Mouse (Mus musculus) intestine, postnatal 0 days (tissue): Measurements from ENCODE around the gene Elmo1. TPM values are rescaled to one million over a fixed set of nuclear protein-coding genes. Genes with fewer than 3 reads are reported as not detected.
A peak's percentile ranks its signal among the peaks of the same experiment; 100 is the strongest.

Experiments used
- ATAC-seq: fragments of 200-750 bp; cut with Nextera tagmentation; 2 replicates; pipeline ENCODE4 v1.8.0; 2017; ENCODE audit warnings: mild to moderate bottlenecking, moderate TSS enrichment, moderate library complexity
- H3K27ac ChIP-seq: fragments of 300-500 bp; sonication (generic); 2 replicates; pipeline ENCODE4 v1.5.1; 2014; ENCODE audit warnings: mild to moderate bottlenecking, low read depth, low read length, moderate library complexity
- H3K27me3 ChIP-seq: fragments of 300-500 bp; sonication (generic); replicated peaks from 2 replicates; pipeline ENCODE4 v1.6.1; 2014; ENCODE audit warnings: low read length, mixed read lengths; ENCODE audit not compliant: control insufficient read depth, insufficient read depth
- H3K36me3 ChIP-seq: fragments of 300-500 bp; sonication (generic); 2 replicates; pipeline ENCODE4 v1.6.1; 2014; ENCODE audit warnings: mild to moderate bottlenecking, moderate library complexity; ENCODE audit not compliant: control insufficient read depth, insufficient read depth
- H3K4me1 ChIP-seq: fragments of 300-500 bp; sonication (generic); replicated peaks from 2 replicates; pipeline ENCODE4 v1.6.1; 2014; ENCODE audit warnings: antibody characterized with exemption, low read length, mixed read lengths; ENCODE audit not compliant: control insufficient read depth, insufficient read depth
- H3K4me2 ChIP-seq: fragments of 300-500 bp; sonication (generic); replicated peaks from 2 replicates; pipeline ENCODE4 v1.6.1; 2014; ENCODE audit warnings: low read depth, mild to moderate bottlenecking, moderate library complexity
- H3K4me3 ChIP-seq: fragments of 300-500 bp; sonication (generic); 2 replicates; pipeline ENCODE4 v1.5.1; 2014; ENCODE audit warnings: low read depth, low read length
- H3K9ac ChIP-seq: fragments of 300-500 bp; sonication (generic); 2 replicates; pipeline ENCODE4 v1.6.1; 2014; ENCODE audit warnings: mild to moderate bottlenecking, low read depth, low read length
- H3K9me3 ChIP-seq: fragments of 300-500 bp; sonication (generic); 2 replicates; pipeline ENCODE4 v1.6.1; 2016; ENCODE audit warnings: mixed run types; ENCODE audit not compliant: control insufficient read depth
- CTCF ChIP-seq: sonication (generic); IDR thresholded peaks from 2 replicates; pipeline ENCODE4 v1.5.1; 2016; ENCODE audit warnings: low read depth, mild to moderate bottlenecking, control low read depth, antibody characterized with exemption, moderate library complexity
- WGBS: fragments of 180-500 bp; shearing (Covaris S2); extraction: QIAGEN DNeasy Blood & Tissue Kit; methylation state at CpG from one replicate; pipeline ENCODE4 v1.1.7; 2014; 5-methylcytosine and 5-hydroxymethylcytosine counted together
- polyA plus RNA-seq: library from polyadenylated mRNA; unstranded; fragments of >200 nt; fragmentation: Nextera tagmentation; extraction: Ambion mirVana; gene quantifications from 2 replicates; pipeline ENCODE4 v1.2.1, GENCODE M21; 2015

The Elmo1 gene
- polyA plus RNA-seq, 1 experiment from 2014 or later, result 8.2 TPM

- H3K36me3 ChIP-seq, result no peaks in the 10 kb centered on the region
- ATAC-seq, result no peak
- H3K9me3 ChIP-seq, result no peaks in the 10 kb centered on the region
- 84% methylated on average over 11 of the region's 11 CpGs for WGBS
- no peak overlapping the region for H3K27ac ChIP-seq
- peaks cover 7% of the 10 kb centered on the region for H3K4me1 ChIP-seq
- H3K9ac ChIP-seq, result no peak overlapping the region
- H3K4me2 ChIP-seq, result no peak overlapping the region
- H3K4me3 ChIP-seq, result no peak overlapping the region
- H3K27me3 ChIP-seq, result no peaks in the 10 kb centered on the region
- TF ChIP-seq CTCF, result no peak
These were observed 137.7 kb downstream of the Elmo1 start for GRCm38 (mm10) chr13:20227923-20228705.

GRCm38 (mm10) chr13:20231837-20232728 lies 141.7 kb downstream of the Elmo1 start:
- no peak overlapping the region for H3K9ac ChIP-seq
- no peaks in the 10 kb centered on the region for H3K36me3 ChIP-seq
- no peaks in the 10 kb centered on the region for H3K9me3 ChIP-seq
- ATAC-seq, result peak; percentile 72
- WGBS, result 30% methylated on average over 11 of the region's 11 CpGs
- H3K4me1 ChIP-seq, result peaks cover 7% of the 10 kb centered on the region
- no peak overlapping the region for H3K4me2 ChIP-seq
- TF ChIP-seq CTCF, result no peak
- no peak overlapping the region for H3K4me3 ChIP-seq
- no peaks in the 10 kb centered on the region for H3K27me3 ChIP-seq
- H3K27ac ChIP-seq, result no peak overlapping the region

DNA sequence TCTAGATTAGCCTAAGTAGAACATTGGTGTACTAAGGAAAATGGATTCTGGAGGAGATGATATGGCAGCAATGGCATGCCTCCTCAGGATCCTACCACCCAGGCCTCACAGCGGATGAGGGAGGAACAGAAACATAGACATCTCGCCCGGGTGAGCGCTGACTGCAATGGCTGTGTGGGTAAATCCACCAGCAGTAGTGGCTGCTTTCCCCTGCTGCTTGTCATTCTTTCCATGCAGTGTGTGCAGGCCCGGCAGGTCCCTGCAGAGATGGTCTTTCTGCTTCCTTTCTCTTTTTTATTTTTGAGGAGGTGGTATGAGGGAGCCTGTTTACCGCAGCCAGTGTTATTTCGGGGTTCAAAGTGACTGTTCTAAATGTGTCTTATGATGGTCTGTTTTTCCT lies 143.3 kb downstream of the Elmo1 start:
- ATAC-seq, result no peak
- 92% methylated on average over 7 of the region's 7 CpGs for WGBS
- H3K9me3 ChIP-seq, result no peaks in the 10 kb centered on the region

GRCm38 (mm10) chr13:20237615-20238014 lies 147.2 kb downstream of the Elmo1 start:
- ATAC-seq, result no peak
- TF ChIP-seq CTCF, result no peak
- Histone ChIP-seq H3K4me3 (no peak overlapping the region), H3K9ac (no peak overlapping the region), H3K4me1 (no peaks in the 10 kb centered on the region), H3K36me3 (no peaks in the 10 kb centered on the region), H3K9me3 (no peaks in the 10 kb centered on the region), H3K4me2 (no peak overlapping the region), H3K27me3 (no peaks in the 10 kb centered on the region), H3K27ac (no peak overlapping the region)
- WGBS, result 75% methylated on average over 5 of the region's 5 CpGs

More for the DNA sequence above, 143.3 kb downstream of the Elmo1 start:
- peaks cover 7% of the 10 kb centered on the region for H3K4me1 ChIP-seq
- H3K27me3 ChIP-seq, result no peaks in the 10 kb centered on the region
- H3K36me3 ChIP-seq, result no peaks in the 10 kb centered on the region
- H3K9ac ChIP-seq, result no peak overlapping the region
- H3K4me2 ChIP-seq, result no peak overlapping the region
- no peak for TF ChIP-seq CTCF
- no peak overlapping the region for H3K4me3 ChIP-seq
- no peak overlapping the region for H3K27ac ChIP-seq

GRCm38 (mm10) chr13:20238146-20238545 lies 147.8 kb downstream of the Elmo1 start:
- H3K4me3 ChIP-seq, result no peak overlapping the region
- no peak for ATAC-seq
- H3K27ac ChIP-seq, result no peak overlapping the region
- no peaks in the 10 kb centered on the region for H3K9me3 ChIP-seq
- TF ChIP-seq CTCF, result no peak
- 68% methylated on average over 3 of the region's 3 CpGs for WGBS
- H3K4me2 ChIP-seq, result no peak overlapping the region
- H3K9ac ChIP-seq, result no peak overlapping the region
- H3K27me3 ChIP-seq, result no peaks in the 10 kb centered on the region
- no peaks in the 10 kb centered on the region for H3K36me3 ChIP-seq
- no peaks in the 10 kb centered on the region for H3K4me1 ChIP-seq

DNA sequence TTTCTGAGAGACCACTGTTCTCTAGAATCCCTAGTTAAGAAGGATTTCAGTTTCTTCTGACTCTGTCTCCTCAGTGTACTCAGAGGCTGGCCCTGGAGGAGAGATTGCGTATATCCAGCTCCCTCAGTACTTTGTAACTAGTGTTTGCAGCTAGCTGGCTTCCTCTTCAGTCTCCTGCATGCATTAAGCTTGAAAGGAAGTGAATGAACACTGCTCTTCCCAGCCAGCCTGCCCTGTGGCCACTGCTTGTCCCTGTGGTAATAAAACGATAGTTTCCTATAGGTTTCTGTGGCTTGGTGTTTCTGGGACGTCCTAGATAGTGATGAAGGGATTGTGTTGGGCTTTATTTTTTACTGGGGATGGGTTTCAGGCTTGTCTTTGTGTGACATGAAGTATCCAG lies 148.3 kb downstream of the Elmo1 start:
- ATAC-seq, result no peak
- Histone ChIP-seq H3K27me3 (no peaks in the 10 kb centered on the region), H3K36me3 (no peaks in the 10 kb centered on the region), H3K4me1 (no peaks in the 10 kb centered on the region), H3K27ac (no peak overlapping the region), H3K4me3 (no peak overlapping the region), H3K4me2 (no peak overlapping the region), H3K9ac (no peak overlapping the region), H3K9me3 (no peaks in the 10 kb centered on the region)
- 80% methylated on average over 3 of the region's 3 CpGs for WGBS
- TF ChIP-seq CTCF, result no peak
